Mouse (Mus musculus) bone marrow macrophage, adult 2 months (primary cell): ENCODE results near the gene Olfr732. TPM values are rescaled to one million over a fixed set of nuclear protein-coding genes. Genes with fewer than 3 reads are reported as not detected.

Source experiments
- H3K27ac ChIP-seq: 2 replicates; pipeline ENCODE4 v1.5.1; 2012; ENCODE audit warnings: low read depth, low read length; ENCODE audit not compliant: insufficient read depth
- H3K4me1 ChIP-seq: 2 replicates; pipeline ENCODE4 v1.6.1; 2012; ENCODE audit warnings: low read length; ENCODE audit not compliant: control insufficient read depth, insufficient read depth
- H3K4me3 ChIP-seq: 2 replicates; pipeline ENCODE4 v1.5.1; 2012; ENCODE audit warnings: mild to moderate bottlenecking, low read length, moderate library complexity; ENCODE audit not compliant: insufficient read depth
- CTCF ChIP-seq: IDR thresholded peaks from 2 replicates; pipeline ENCODE4 v1.5.1; 2012; ENCODE audit warnings: low read depth, mild to moderate bottlenecking, low read length, moderate library complexity
- POLR2A ChIP-seq: IDR thresholded peaks from 2 replicates; pipeline ENCODE4 v1.6.1; 2012; ENCODE audit warnings: mild to moderate bottlenecking, low read depth, low read length, borderline replicate concordance
- polyA plus RNA-seq: library from polyadenylated mRNA; stranded (reverse); fragments of >200 nt; gene quantifications from 2 replicates; pipeline ENCODE4 v1.2.4, GENCODE M21; 2012; ENCODE audit not compliant: missing spikeins, insufficient read depth, insufficient read length

Gene Olfr732
- polyA plus RNA-seq, result not detected in 2 replicates

GRCm38 (mm10) chr14:50284106-50284505, at the start of gene Olfr732:
Olfr732 (minus strand) TSS chr14:50284206.
- no peak within 1 kb of the TSS for H3K27ac ChIP-seq
- TF ChIP-seq CTCF, result no peak
- TF ChIP-seq POLR2A, result no peak
- no peaks in the 10 kb centered on the region for H3K4me1 ChIP-seq
- no peak within 1 kb of the TSS for H3K4me3 ChIP-seq

DNA sequence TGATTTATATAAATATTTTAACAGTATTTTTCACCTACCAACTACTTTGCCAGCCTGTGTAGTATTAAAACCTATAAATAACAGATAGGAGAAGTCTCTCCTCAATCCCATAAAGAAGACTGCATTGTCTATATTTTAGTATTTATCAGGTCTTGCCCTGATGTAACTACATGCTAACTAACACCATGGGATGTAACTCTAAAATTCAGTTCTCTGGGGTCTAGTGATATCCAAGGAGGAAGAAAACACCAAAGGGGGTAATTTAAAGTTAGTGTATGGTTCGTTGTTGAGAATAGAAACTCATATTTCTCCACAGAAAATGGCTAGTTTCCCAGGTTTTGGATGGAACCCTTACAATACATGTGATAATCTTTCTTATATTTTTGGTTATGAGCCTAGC, 42.7 kb upstream of the Olfr732 start, which contains the start of gene Olfr734:
TSS of gene Olfr734 (minus strand) at position 101 of the 400 bp plus-strand sequence.
- TF ChIP-seq CTCF (no peak), POLR2A (no peak)
- no peaks in the 10 kb centered on the region for H3K4me1 ChIP-seq
- H3K4me3 ChIP-seq, result no peak within 1 kb of the TSS
- H3K27ac ChIP-seq, result no peak within 1 kb of the TSS

DNA sequence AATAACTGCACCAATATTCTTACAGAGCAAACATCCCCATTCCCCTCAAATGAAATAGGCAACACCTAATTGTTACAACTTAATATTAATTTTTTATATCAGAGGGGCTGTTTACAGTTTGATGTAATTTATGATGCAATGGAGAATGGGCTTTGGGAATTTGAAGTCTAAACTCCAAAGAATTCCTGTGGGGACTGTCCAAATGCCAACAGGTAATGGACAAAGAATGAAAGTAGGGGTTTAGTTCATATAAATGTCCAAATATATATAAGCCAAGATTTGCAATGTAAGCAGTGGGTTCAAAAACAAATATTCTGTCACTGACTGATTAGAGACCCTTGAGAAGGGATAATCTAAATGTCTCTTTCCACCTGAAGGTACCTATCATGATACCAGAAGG, 17.4 kb upstream of the Olfr732 start, which contains the start of gene Olfr733:
TSS of gene Olfr733 (minus strand) at position 101 of the 400 bp plus-strand sequence.
- TF ChIP-seq POLR2A (no peak), CTCF (no peak)
- no peak within 1 kb of the TSS for H3K27ac ChIP-seq
- no peaks in the 10 kb centered on the region for H3K4me1 ChIP-seq

GRCm38 (mm10) chr14:50241766-50242165, 42.2 kb downstream of the Olfr732 start, which contains the start of gene Olfr731:
Olfr731 (minus strand) TSS chr14:50241866.
- H3K4me3 ChIP-seq, result no peak within 1 kb of the TSS
- H3K27ac ChIP-seq, result no peak within 1 kb of the TSS
- no peaks in the 10 kb centered on the region for H3K4me1 ChIP-seq
- TF ChIP-seq CTCF (no peak), POLR2A (no peak)

More for the DNA sequence above, 17.4 kb upstream of the Olfr732 start, which contains the start of gene Olfr733:
- no peak within 1 kb of the TSS for H3K4me3 ChIP-seq

Other genes with a start within 250 kb of the Olfr732 start
- not detected in 2 replicates for gene Olfr725, start 243.8 kb downstream of the Olfr732 start, polyA plus RNA-seq
- gene Olfr726, start 193.3 kb downstream of the Olfr732 start, polyA plus RNA-seq, result not detected in 2 replicates
- not detected in 2 replicates for gene Olfr727, start 161.0 kb downstream of the Olfr732 start, polyA plus RNA-seq
- gene Olfr728, start 141.5 kb downstream of the Olfr732 start, polyA plus RNA-seq, result 0.67 TPM in 1 of 2 replicates, not detected in the other
- not detected in 2 replicates for gene Olfr729, start 131.3 kb downstream of the Olfr732 start, polyA plus RNA-seq
- not detected in 2 replicates for gene Olfr730, start 96.0 kb downstream of the Olfr732 start, polyA plus RNA-seq
- gene Olfr731, start 42.3 kb downstream of the Olfr732 start, polyA plus RNA-seq, result not detected in 2 replicates
- gene Olfr733, start 17.3 kb upstream of the Olfr732 start, polyA plus RNA-seq, result not detected in 2 replicates
- not detected in 2 replicates for gene Olfr734, start 42.6 kb upstream of the Olfr732 start, polyA plus RNA-seq
- gene Olfr735, start 64.7 kb upstream of the Olfr732 start, polyA plus RNA-seq, result not detected in 2 replicates
- 0.27 TPM in 1 of 2 replicates, not detected in the other for gene Tlr11, start 73.7 kb upstream of the Olfr732 start, polyA plus RNA-seq
- not detected in 2 replicates for gene Olfr736, start 97.0 kb upstream of the Olfr732 start, polyA plus RNA-seq
- gene Olfr738, start 123.4 kb upstream of the Olfr732 start, polyA plus RNA-seq, result not detected in 2 replicates
- not detected in 2 replicates for gene Olfr739, start 134.4 kb upstream of the Olfr732 start, polyA plus RNA-seq
- not detected in 2 replicates for gene Olfr740, start 161.3 kb upstream of the Olfr732 start, polyA plus RNA-seq
- not detected in 2 replicates for gene Olfr741, start 188.5 kb upstream of the Olfr732 start, polyA plus RNA-seq
- gene Olfr742, start 219.4 kb upstream of the Olfr732 start, polyA plus RNA-seq, result not detected in 2 replicates
- not detected in 2 replicates for gene Olfr743, start 237.6 kb upstream of the Olfr732 start, polyA plus RNA-seq